Mouse (Mus musculus) ovary, postnatal 14 days (tissue): ENCODE results near the gene Adam33.
"Not testable (repeated sequence)": the region's sequence is repeated elsewhere in the genome, so short reads cannot be mapped to it uniquely, and the experiment has no call there.

Source experiments
- DNase-seq: peaks from one replicate; pipeline ENCODE4 v3.0.0; 2022; ENCODE audit warnings: low spot score

The Adam33 gene

DNA sequence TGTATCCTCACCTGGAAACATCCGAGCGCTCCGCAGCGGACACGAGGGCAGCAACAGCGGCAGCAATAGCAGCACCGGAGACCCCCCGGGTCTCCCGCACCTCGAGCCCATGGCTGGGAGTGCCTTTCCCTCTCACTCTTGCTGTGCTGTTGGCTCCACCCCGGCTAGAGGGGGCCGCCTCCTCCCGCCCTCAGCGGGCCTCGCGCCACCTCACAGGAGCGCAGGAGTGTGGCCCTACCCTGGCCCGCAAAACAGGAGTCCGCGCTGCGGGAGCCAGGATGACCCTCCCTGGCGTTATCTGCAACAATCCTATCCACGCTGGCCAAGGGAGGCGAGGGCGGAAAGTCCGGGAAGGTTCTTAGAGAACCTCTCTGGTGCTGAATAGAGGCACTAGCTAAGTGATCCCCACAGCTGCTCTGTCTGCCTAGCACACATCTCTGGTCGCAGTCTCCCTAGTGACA, at the start of gene Adam33:
TSS of gene Adam33 (minus strand) at position 411 of the 461 bp plus-strand sequence.
- no peak for DNase-seq

GRCm38 (mm10) chr2:131105989-131106388, 42.4 kb upstream of the Adam33 start:
- no peak for DNase-seq

DNA sequence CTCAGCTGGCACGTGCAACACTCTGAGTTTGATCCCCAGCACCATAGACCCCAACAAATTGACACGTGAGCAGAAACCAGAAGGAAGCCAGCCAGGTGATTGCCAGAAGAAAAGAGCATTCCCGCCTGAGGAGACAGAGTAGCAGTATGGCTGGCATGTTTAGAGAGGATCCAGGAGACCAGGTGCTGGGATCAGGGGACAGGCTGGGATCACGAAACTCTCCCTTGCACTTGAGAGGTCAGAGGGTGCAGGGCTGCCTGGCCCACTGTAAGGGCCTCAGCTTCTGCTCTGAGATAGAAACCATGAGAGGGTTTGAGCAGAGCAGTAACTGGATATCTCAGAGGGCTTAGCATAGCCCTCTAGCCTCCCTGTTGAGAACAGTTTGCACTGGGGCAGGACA, 41.4 kb upstream of the Adam33 start:
- not testable (repeated sequence) for DNase-seq

- no peak for DNase-seq
Observed at GRCm38 (mm10) chr2:131104021-131104420, 40.4 kb upstream of the Adam33 start.

- no peak for DNase-seq
Observed at GRCm38 (mm10) chr2:131101530-131101929, 37.9 kb upstream of the Adam33 start.

DNA sequence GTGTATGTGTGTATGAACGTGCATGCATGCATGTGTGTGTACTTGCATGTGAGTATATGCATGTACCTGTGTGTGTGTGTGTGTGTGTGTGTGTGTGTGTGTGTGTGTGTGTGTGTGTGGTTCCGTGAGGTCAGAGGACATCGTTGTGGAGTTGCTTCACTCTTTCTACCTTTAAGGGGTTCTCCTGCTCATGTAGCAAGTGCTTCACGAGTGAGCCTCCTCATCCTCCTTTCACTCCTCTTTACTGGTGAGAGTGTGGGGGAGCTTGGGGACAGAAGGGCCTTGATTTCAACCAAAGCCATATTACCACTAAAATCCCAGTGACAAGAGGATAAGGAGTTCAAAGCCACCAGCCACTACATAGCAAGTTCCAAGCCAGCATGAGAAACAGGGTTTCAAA, 33.5 kb upstream of the Adam33 start:
- no peak for DNase-seq

DNA sequence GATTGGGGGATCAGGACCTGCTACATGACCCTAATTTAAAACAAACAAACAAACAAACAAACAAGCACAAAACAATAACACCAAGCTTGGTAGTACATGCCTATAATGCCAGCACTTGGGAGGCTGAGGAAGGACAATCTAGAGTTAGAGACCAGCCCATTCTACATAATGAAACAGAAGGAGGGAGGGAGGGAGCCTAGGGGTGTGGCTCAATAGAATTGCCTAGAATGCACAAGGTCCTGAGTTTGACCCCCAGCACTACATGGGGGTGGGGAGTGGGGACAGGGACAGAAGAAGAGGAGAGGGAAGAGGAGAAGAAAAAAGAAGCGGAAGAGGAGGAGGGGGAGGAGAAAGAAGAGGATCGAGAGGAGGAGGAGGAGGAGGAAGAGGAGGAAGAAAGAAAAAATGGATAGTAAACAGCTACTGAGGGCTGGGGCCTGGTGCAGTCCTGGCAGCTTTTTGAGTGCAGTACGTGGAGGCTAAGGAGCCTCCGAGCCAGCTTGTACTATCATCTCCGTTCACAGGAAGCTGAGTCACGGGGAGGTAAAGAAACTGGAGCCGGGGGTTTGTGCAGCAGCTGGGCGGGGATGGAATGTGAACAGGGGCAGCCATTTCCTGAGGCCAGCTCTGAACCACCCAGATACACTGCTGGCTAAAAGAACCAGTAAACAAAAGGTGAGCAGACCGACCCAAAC, 32.6 kb upstream of the Adam33 start:
- no peak for DNase-seq

DNA sequence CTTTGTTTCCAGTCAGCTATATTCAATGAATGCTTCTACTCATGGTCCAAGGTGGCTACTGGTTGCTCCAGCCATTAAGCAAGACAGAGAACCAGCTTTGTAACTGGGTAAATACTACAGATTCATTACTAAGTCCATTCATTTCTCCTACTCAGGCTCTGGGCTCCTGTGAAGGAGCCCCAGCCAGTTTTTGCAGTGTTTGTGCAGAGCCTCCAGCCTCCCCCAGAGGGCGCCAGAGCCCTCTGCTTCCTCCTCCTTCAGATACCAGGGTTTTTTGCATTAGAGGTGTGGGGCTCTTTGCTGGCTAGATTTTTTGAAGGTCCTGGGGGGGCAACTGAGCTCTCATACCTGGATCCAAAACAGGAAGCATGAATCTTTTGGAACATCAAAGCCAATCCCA, 31.2 kb upstream of the Adam33 start:
- peak; percentile 76 for DNase-seq

GRCm38 (mm10) chr2:131093577-131093976, 30.0 kb upstream of the Adam33 start:
- DNase-seq = no peak

DNA sequence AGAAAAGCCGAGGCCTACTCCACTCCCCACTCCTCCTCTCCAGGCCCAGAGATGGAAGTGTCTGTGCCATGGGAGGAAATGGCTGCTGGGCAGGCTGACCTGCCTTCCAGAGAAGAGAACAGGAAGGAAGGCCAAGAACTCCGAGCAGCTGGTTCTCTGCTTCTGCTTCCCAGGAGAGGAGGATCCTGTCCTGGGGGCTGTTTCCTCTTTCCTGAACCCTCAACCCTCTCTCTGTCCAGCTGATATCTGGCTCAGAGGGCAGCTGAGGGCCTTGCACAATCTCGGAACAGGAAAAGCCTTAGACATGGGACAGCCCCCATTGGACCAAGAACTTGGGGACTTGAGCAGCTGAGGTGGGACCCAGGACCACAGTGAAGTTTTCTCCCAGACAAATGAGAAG, 27.2 kb upstream of the Adam33 start:
- DNase-seq = no peak

- no peak for DNase-seq
Observed at GRCm38 (mm10) chr2:131089634-131090033, 26.0 kb upstream of the Adam33 start.

- DNase-seq = no peak
Observed at GRCm38 (mm10) chr2:131088581-131088980, 25.0 kb upstream of the Adam33 start.

DNA sequence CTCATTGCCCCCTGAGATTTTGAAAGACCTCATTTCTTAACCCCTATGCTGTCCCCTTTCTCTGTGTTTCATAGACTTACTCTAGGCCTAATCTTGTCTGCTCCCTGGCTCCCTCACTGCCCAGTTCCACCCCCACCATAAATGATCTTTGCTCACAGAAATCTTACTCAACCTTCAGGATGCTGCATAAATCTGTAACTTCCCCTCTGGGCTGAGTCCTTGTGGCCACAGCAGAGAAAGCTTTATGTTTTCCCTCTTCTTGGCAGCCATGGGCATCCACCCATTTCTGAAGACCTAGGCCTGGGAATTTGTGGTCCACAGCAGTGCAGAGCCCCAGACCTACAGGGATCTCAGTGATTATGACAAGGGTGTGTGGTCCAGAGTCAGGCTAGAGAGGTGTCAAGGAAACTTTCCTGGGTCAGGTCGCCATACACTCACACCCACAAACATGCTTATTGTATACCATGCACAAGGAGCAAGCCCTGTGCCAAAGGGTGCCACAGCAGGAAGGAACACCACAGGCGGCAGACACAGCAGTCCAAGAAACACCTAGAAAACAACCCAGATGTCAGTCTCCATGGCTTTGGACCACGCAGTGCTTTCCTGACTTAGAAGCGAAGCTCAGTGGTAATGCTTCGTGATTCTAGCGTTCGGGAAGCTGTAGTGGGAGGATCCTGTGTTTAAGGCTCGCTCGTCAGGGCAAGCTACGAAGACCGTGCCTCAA, 23.2 kb upstream of the Adam33 start, which contains the start of gene Siglec1:
TSS of gene Siglec1 (minus strand) at position 99 of the 724 bp plus-strand sequence.
- no peak for DNase-seq

DNA sequence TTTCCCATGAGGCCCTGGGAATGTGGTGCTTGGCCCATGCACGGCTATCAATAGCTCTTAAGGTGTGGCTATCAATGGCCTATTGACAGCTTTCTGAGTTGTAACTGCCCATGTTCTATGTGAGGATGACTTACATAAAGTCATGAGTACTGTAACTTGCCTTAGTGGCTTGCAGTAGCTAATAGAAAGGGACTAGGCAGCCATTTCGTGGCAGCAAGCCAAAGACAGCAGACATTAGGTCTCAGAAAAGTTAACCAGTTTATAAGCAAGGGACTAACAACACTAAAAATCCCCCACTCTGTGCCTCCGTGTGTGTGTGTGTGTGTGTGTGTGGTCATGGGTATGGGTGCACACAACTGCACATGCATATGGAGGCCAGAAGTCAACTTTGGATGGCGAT, 20.6 kb upstream of the Adam33 start:
- no peak for DNase-seq

DNA sequence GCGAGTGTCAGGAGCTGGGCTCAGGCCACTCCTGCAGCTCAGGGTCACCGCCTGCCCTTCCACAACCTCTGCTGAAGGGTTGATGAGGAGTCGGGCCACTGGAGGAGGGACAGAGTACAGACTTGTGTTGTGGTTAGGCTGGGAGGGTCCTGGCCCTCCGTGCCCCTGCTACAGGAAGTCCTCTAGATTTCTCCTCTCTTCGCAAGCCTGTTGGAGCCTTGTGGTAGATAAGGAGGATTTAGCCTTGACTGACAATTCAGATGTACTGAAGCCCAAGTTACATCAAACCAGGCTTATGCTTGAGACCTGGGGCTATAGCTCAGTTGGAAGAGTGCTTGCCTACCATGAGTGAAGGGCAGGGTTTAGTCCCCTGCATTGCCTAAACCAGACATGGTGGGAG, 16.9 kb upstream of the Adam33 start:
- DNase-seq = no peak

DNA sequence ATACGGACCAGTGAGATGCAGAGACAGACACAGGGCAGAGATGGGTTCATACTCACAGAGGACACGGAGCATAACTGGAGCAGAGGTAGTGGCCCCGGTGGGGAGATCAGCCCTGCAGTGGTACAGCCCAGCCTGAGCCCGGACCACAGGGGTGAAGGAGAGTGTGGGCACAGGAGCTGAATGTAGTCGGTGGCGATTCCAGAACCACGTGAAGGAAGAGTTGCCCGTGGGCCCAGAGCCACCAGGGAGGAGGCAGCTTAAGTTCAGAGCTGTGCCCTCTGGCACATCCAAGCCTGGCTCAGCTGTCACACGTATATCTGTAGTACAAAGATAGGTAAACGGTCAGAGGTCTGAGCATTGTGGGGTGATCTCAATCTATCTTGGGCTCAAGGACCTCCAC, 8.9 kb upstream of the Adam33 start:
- no peak for DNase-seq

GRCm38 (mm10) chr2:131067481-131067880, 3.9 kb upstream of the Adam33 start:
- DNase-seq = no peak

DNA sequence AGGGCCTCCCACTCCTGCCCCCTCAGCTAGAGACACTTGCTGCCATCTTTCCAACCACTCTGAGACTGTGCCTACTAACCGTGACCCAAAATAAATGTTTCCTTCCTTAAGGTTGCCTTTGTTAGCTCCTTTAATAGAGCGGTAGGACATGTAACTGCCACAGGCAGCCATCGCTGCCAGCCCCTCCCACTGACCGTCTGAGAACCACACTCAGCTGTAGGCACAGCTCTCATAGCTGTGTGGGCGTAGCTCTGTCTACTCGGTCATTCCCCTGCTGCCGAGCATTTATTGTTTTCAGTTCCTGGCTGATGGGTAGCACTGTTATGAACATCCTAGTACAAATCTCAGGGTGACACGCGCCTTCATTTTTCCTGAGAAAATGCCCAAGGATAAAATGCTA, 2.7 kb upstream of the Adam33 start:
- no peak for DNase-seq

DNA sequence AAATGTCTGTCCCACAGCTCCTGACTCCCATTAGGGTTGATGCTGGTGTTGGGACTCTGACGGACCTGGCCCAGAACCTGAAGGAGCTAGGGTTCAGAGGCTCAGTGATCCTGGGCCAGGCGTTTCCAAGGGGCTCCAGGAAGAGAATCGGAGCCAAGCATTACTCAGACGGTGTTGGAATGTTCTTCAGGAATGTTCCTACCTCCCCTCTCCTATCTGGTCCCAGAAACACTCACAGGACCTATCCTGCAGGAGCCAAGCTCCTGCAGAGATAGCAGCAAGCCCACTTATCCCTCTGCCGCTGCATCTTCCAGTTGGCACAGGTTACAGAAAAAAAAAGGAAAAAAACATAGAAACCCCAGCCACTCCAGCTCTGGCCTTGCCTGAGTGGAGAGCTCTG, 2.0 kb downstream of the Adam33 start:
- no peak for DNase-seq

DNA sequence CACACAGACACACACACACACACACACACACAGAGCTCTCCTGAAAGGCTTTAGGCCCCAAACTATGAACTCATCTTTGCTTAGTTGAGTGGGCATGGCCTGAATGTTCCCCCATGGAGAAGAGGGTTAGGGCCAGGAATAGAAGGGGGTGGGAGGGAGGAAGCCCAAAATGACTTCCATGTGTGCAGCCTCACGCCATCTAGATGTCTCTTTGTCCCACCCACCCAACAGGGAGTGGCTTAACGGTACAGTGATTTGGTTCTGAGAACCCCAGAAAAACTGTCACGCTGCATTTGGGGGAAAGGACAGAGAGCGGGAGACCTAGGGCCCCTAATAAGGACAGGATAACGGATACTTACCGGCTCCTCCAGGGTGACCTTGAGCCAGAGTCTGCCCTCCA, 2.8 kb downstream of the Adam33 start:
- no peak for DNase-seq

GRCm38 (mm10) chr2:131059781-131060540, 3.7 kb downstream of the Adam33 start:
- DNase-seq = no peak

- DNase-seq = peak; percentile 73
Observed at GRCm38 (mm10) chr2:131059377-131059776, 4.2 kb downstream of the Adam33 start.

GRCm38 (mm10) chr2:131058672-131059071, 4.9 kb downstream of the Adam33 start:
- no peak for DNase-seq
